Mouse (Mus musculus) granulocyte monocyte progenitor cell, adult 5-6 weeks (primary cell): ENCODE results near the gene Rasgef1c. TPM values are rescaled to one million over a fixed set of nuclear protein-coding genes. Genes with fewer than 3 reads are reported as not detected.

Source experiments
- ATAC-seq: replicated peaks from 2 replicates; pipeline ENCODE4 v1.8.0; 2016; ENCODE audit warnings: mild to moderate bottlenecking, moderate TSS enrichment, inconsistent platforms; ENCODE audit not compliant: poor library complexity, severe bottlenecking
- total RNA-seq, 2 experiments: library from RNA; stranded (forward) in 1 of 2; stranded (reverse) in 1 of 2; fragments of 200-712, 200-1000 nt in 1 of 2; fragments of >200 nt in 1 of 2; fragmentation: Nextera tagmentation in 1 of 2; gene quantifications; 2 replicates each; pipeline ENCODE4 v1.2.3; 2014 to 2017

Rasgef1c gene
- total RNA-seq, 2 experiments from 2014 or later, result 0.37 TPM; not detected in 1

GRCm38 (mm10) chr11:49919304-49919703 is 17.7 kb downstream of the Rasgef1c start:
- no peak for ATAC-seq

- no peak for ATAC-seq
These were observed 21.9 kb downstream of the Rasgef1c start for GRCm38 (mm10) chr11:49923539-49923938.

- ATAC-seq, result 0 out of 2 replicates have a peak, but pooled peaks have one; percentile 37
These were observed 24.5 kb downstream of the Rasgef1c start for GRCm38 (mm10) chr11:49926183-49926582.

- no peak for ATAC-seq
These were observed 25.5 kb downstream of the Rasgef1c start for GRCm38 (mm10) chr11:49927169-49927568.

- ATAC-seq, result no peak
These were observed 26.0 kb downstream of the Rasgef1c start for GRCm38 (mm10) chr11:49927670-49928069.

GRCm38 (mm10) chr11:49931037-49931625 is 29.5 kb downstream of the Rasgef1c start:
- ATAC-seq, result peak; percentile 54; the same call in 1 of the 2 replicates

GRCm38 (mm10) chr11:49931853-49932252 is 30.2 kb downstream of the Rasgef1c start:
- 0 out of 2 replicates have a peak, but pooled peaks have one; percentile 27 for ATAC-seq

- ATAC-seq, result no peak
These were observed 32.2 kb downstream of the Rasgef1c start for GRCm38 (mm10) chr11:49933811-49934210.

- ATAC-seq, result no peak
These were observed 32.7 kb downstream of the Rasgef1c start for GRCm38 (mm10) chr11:49934322-49934721.

- no peak for ATAC-seq
These were observed 34.8 kb downstream of the Rasgef1c start for GRCm38 (mm10) chr11:49936458-49936857.

GRCm38 (mm10) chr11:49937779-49938178 is 36.1 kb downstream of the Rasgef1c start:
- no peak for ATAC-seq

- ATAC-seq, result no peak
These were observed 36.9 kb downstream of the Rasgef1c start for GRCm38 (mm10) chr11:49938258-49939164.

- ATAC-seq, result no peak
These were observed 41.2 kb downstream of the Rasgef1c start for GRCm38 (mm10) chr11:49942841-49943240.

- ATAC-seq, result no peak
These were observed 42.3 kb downstream of the Rasgef1c start for GRCm38 (mm10) chr11:49943901-49944300.

GRCm38 (mm10) chr11:49945726-49946125 is 44.1 kb downstream of the Rasgef1c start:
- ATAC-seq, result no peak

- ATAC-seq, result no peak
These were observed 48.2 kb downstream of the Rasgef1c start for GRCm38 (mm10) chr11:49949839-49950238.

- ATAC-seq, result no peak
These were observed 52.0 kb downstream of the Rasgef1c start for GRCm38 (mm10) chr11:49953616-49954015.

GRCm38 (mm10) chr11:49955577-49956261 is 54.1 kb downstream of the Rasgef1c start:
- ATAC-seq, result peak; percentile 83

GRCm38 (mm10) chr11:49958017-49958416 is 56.4 kb downstream of the Rasgef1c start:
- ATAC-seq, result no peak

GRCm38 (mm10) chr11:49961098-49961740 is 59.6 kb downstream of the Rasgef1c start:
- ATAC-seq, result peak; percentile 80
